In the genomic region with DNA sequence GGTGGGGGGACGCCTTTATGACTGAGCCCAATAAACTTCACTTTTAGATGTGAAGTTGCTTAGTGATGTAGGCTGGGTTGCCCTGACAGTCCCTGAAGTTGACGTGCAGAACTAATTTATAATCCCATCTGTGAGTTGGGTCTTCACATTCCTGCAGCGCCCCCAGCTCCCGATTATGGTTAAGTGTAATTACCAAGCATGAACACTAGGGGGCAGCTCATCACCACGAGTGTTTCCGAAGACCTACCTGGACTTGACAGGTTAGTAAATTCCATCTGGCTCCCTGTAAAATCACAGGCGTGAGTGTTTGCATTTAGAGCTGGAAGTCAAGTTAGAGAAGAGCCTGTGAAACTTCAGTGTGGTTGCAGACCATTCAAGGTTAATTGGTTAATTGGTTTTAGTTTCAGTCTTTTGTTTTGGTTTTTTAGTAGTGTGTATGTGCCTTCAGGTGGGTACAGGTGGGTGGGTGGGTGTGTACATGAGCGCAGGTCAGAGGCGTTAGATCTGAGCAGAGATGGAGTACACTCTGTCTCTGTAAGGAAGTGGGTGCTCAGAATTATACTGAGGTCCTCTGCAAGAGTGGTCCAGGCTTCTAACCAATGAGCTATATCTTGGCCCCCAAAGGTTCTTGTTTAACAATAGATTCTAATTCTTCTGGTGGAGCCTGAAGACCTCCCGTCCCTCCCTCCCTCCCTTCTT, we compare ENCODE assay signal across 8 mouse cellular contexts. TPM values are rescaled to one million over a fixed set of nuclear protein-coding genes. Genes with fewer than 3 reads are reported as not detected.
DNase-seq lines count a peak whose midpoint lies in the region; ATAC-seq lines count a peak whose summit lies in the region.
"Had no signal": no experiment of that assay in that cellular context is flagged by ENCODE, and none has a peak within 500 bp of the region (broad histone marks: within the 10 kb centered on the region; RNA-seq: fewer than 3 reads in every experiment).

No protein-coding gene starts in this region.

- no peak overlapping the region for H3K9ac ChIP-seq in embryonic facial prominence, embryonic 11.5 days (replicated peaks; ENCODE audit: low read length)
- H3K9ac ChIP-seq in kidney, embryonic 14.5 days (ENCODE audit: low read depth, low read length) = no peak overlapping the region
- H3K9ac ChIP-seq: neural tube, embryonic 13.5 days had no signal

- H3K4me2 ChIP-seq in embryonic facial prominence, embryonic 11.5 days (ENCODE audit: low read depth, low read length) = no peak overlapping the region
- H3K4me2 ChIP-seq in kidney, embryonic 14.5 days (replicated peaks; ENCODE audit: low read depth, low read length) = no peak overlapping the region
- H3K4me2 ChIP-seq: neural tube, embryonic 13.5 days had no signal

- no peaks in the 10 kb centered on the region for H3K36me3 ChIP-seq in embryonic facial prominence, embryonic 11.5 days (replicated peaks; ENCODE audit: control insufficient read depth, insufficient read depth, low read depth, low read length)
- no peaks in the 10 kb centered on the region for H3K36me3 ChIP-seq in kidney, embryonic 14.5 days (ENCODE audit: control insufficient read depth, insufficient read depth, low read length)
- H3K36me3 ChIP-seq: neural tube, embryonic 13.5 days had no signal

- H3K4me1 ChIP-seq in embryonic facial prominence, embryonic 11.5 days (ENCODE audit: control insufficient read depth, insufficient read depth, low read length) = no peaks in the 10 kb centered on the region
- no peaks in the 10 kb centered on the region for H3K4me1 ChIP-seq in kidney, embryonic 14.5 days (ENCODE audit: control insufficient read depth, insufficient read depth, low read length)
- H3K4me1 ChIP-seq: neural tube, embryonic 13.5 days had no signal

- ATAC-seq in embryonic facial prominence, embryonic 11.5 days (replicated peaks; ENCODE audit: insufficient number of reproducible peaks, low FRiP score, low TSS enrichment, low read depth) = 0 out of 2 replicates have a peak, but pooled peaks have one; percentile 37
- peak; percentile 32; the same call in 1 of the 2 replicates for ATAC-seq in kidney, embryonic 14.5 days (ENCODE audit: low FRiP score, low TSS enrichment)

- DNase-seq in right cerebral cortex, adult 18-20 months = peak; percentile 41
- no peak for DNase-seq in right cerebral cortex, postnatal 14 days
- DNase-seq in adrenal gland, postnatal 36 days = peak; percentile 22 to 38
- DNase-seq in embryonic facial prominence, embryonic 11.5 days (ENCODE audit: low spot score) = peak; percentile 81
- DNase-seq in lung, postnatal 36 days = peak; percentile 65
- DNase-seq in spleen, postnatal 36 days (ENCODE audit: low spot score in 2 of 2) = peak; percentile 39 to 47

- H3K4me3 ChIP-seq in embryonic facial prominence, embryonic 11.5 days (ENCODE audit: low read depth, low read length) = no peak overlapping the region
- no peak overlapping the region for H3K4me3 ChIP-seq in kidney, embryonic 14.5 days (ENCODE audit: low read length)
- H3K4me3 ChIP-seq: neural tube, embryonic 13.5 days had no signal

- H3K27me3 ChIP-seq in embryonic facial prominence, embryonic 11.5 days (ENCODE audit: control insufficient read depth, insufficient read depth, low read length) = no peaks in the 10 kb centered on the region
- H3K27me3 ChIP-seq in kidney, embryonic 14.5 days (ENCODE audit: control insufficient read depth, insufficient read depth, low read length) = no peaks in the 10 kb centered on the region
- H3K27me3 ChIP-seq: neural tube, embryonic 13.5 days had no signal

- no peaks in the 10 kb centered on the region for H3K9me3 ChIP-seq in embryonic facial prominence, embryonic 11.5 days (replicated peaks; ENCODE audit: control insufficient read depth, low read length)
- no peaks in the 10 kb centered on the region for H3K9me3 ChIP-seq in kidney, embryonic 14.5 days (ENCODE audit: control insufficient read depth, low read length)
- H3K9me3 ChIP-seq: neural tube, embryonic 13.5 days had no signal

- no peak overlapping the region for H3K27ac ChIP-seq in embryonic facial prominence, embryonic 11.5 days (replicated peaks; ENCODE audit: low read depth, low read length)
- H3K27ac ChIP-seq in kidney, embryonic 14.5 days (ENCODE audit: low read depth, low read length) = no peak overlapping the region
- H3K27ac ChIP-seq: neural tube, embryonic 13.5 days had no signal

- WGBS in embryonic facial prominence, embryonic 11.5 days = 17% methylated on average over 10 of the region's 10 CpGs
- 17% methylated on average over 10 of the region's 10 CpGs for WGBS in kidney, embryonic 14.5 days

RNA-seq across cellular contexts. Expression of gene Arhgap35, which starts 15.0 kb away (rescaled TPM):
- total RNA-seq in adrenal gland, postnatal 36 days (2021) = 10 to 100 TPM; 55.7 to 68.7 TPM
- polyA plus RNA-seq in embryonic facial prominence, embryonic 11.5 days (2014; fragmentation: Nextera tagmentation; extraction: Ambion mirVana) = 32.6 and 34.3 TPM in 2 replicates
- polyA plus RNA-seq in kidney, embryonic 14.5 days (2014; fragmentation: Nextera tagmentation; extraction: Ambion mirVana) = 12.6 and 26.6 TPM in 2 replicates

RNA-seq across cellular contexts. Expression of gene Ceacam15, which starts 45.8 kb away (rescaled TPM):
- total RNA-seq in adrenal gland, postnatal 36 days (2021) = not detected
- not detected in 2 replicates for polyA plus RNA-seq in embryonic facial prominence, embryonic 11.5 days (2014; fragmentation: Nextera tagmentation; extraction: Ambion mirVana)
- not detected in 2 replicates for polyA plus RNA-seq in kidney, embryonic 14.5 days (2014; fragmentation: Nextera tagmentation; extraction: Ambion mirVana)
- polyA plus RNA-seq: neural tube, embryonic 13.5 days had no signal
